Mouse (Mus musculus) forebrain, embryonic 16.5 days (tissue): ENCODE measurements at regions not wholly inside any gene's neighbourhood (a gene's known extent, or its start where the extent isn't known, plus 50 kb on each side); places are given as distances from the start of the nearest gene placed in this dataset.
A peak's percentile ranks its signal among the peaks of the same experiment; 100 is the strongest.

Experiments used
- ATAC-seq: fragments of 200-750 bp; cut with Nextera tagmentation; 2 replicates; pipeline ENCODE4 v1.8.0; 2017; ENCODE audit warnings: mild to moderate bottlenecking, moderate library complexity
- H3K27ac ChIP-seq: fragments of 300-500 bp; sonication (generic); 2 replicates; pipeline ENCODE4 v1.5.1; 2014; ENCODE audit warnings: low read length, control low read depth
- H3K27me3 ChIP-seq: fragments of 300-500 bp; sonication (generic); replicated peaks from 2 replicates; pipeline ENCODE4 v1.6.1; 2014; ENCODE audit warnings: low read length; ENCODE audit not compliant: control insufficient read depth, insufficient read depth
- H3K36me3 ChIP-seq: fragments of 300-500 bp; sonication (generic); 2 replicates; pipeline ENCODE4 v1.6.1; 2014; ENCODE audit not compliant: control insufficient read depth, insufficient read depth
- H3K4me1 ChIP-seq: fragments of 300-500 bp; sonication (generic); replicated peaks from 2 replicates; pipeline ENCODE4 v1.6.1; 2014; ENCODE audit warnings: low read length; ENCODE audit not compliant: control insufficient read depth, insufficient read depth
- H3K4me2 ChIP-seq: fragments of 300-500 bp; sonication (generic); 2 replicates; pipeline ENCODE4 v1.6.1; 2014; ENCODE audit warnings: mild to moderate bottlenecking, low read length, control low read depth
- H3K4me3 ChIP-seq: fragments of 300-500 bp; sonication (generic); replicated peaks from 2 replicates; pipeline ENCODE4 v1.5.1; 2014; ENCODE audit warnings: mild to moderate bottlenecking, low read length, control low read depth
- H3K9ac ChIP-seq: fragments of 300-500 bp; sonication (generic); replicated peaks from 2 replicates; pipeline ENCODE4 v1.6.1; 2014; ENCODE audit warnings: low read depth, low read length, control low read depth
- H3K9me3 ChIP-seq: fragments of 300-500 bp; sonication (generic); 2 replicates; pipeline ENCODE4 v1.6.1; 2016; ENCODE audit warnings: low read length; ENCODE audit not compliant: control insufficient read depth
- WGBS: fragments of 180-500 bp; shearing (Covaris S2); extraction: QIAGEN DNeasy Blood & Tissue Kit; methylation state at CpG from one replicate; pipeline ENCODE4 v1.1.7; 2014; 5-methylcytosine and 5-hydroxymethylcytosine counted together

DNA sequence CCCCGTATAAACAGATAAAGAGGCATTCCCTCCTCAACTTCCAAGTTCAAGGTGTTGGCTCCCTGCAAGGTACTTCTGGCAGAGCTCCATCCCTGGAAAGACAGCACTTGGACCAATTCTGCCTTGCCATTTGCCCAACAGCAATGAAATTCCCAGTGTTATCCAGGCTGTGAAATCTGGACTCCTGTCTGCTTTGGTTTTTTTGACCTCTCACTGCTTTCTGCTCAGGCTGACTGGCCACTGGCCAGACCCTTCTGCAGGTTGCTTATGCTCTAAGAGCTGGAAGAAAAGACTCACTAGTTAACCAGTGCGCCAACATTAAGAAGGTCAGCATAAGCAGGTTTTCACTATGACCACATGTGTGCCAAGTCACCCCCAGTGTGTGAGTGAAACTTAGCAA, 448.4 kb downstream of the Sorl1 start:
- no peak for ATAC-seq
- 59% methylated on average over 2 of the region's 2 CpGs for WGBS
- Histone ChIP-seq H3K36me3 (no peaks in the 10 kb centered on the region), H3K27me3 (no peaks in the 10 kb centered on the region), H3K9ac (no peak overlapping the region), H3K27ac (no peak overlapping the region), H3K9me3 (no peaks in the 10 kb centered on the region), H3K4me3 (no peak overlapping the region), H3K4me1 (peaks cover 7% of the 10 kb centered on the region; the same call in 1 of the 2 replicates), H3K4me2 (no peak overlapping the region)

DNA sequence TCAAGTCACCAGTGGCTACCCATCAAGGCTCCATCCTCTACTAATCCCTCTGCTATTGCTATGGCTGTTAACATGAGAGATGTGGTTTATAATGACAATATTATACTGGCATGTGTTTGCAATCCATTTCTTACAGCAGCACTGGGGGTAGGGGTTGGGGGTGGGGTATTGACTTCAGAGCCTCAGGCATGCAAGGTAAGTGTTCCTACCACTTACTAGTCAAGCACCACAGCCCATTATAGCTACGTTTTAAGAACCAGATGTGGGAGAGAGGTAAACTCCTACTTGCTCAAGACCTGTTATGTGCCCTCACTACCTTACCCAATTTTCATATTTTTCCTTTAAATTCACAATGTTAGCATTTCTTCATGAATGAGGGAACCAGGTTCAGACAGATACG, 451.1 kb downstream of the Sorl1 start:
- Histone ChIP-seq H3K4me2 (no peak overlapping the region), H3K27ac (no peak overlapping the region), H3K9ac (no peak overlapping the region), H3K4me1 (peaks cover 9% of the 10 kb centered on the region; the same call in 1 of the 2 replicates), H3K27me3 (no peaks in the 10 kb centered on the region), H3K4me3 (no peak overlapping the region), H3K36me3 (no peaks in the 10 kb centered on the region), H3K9me3 (no peaks in the 10 kb centered on the region)
- 80% methylated on average over 2 of the region's 2 CpGs for WGBS
- ATAC-seq: no peak

DNA sequence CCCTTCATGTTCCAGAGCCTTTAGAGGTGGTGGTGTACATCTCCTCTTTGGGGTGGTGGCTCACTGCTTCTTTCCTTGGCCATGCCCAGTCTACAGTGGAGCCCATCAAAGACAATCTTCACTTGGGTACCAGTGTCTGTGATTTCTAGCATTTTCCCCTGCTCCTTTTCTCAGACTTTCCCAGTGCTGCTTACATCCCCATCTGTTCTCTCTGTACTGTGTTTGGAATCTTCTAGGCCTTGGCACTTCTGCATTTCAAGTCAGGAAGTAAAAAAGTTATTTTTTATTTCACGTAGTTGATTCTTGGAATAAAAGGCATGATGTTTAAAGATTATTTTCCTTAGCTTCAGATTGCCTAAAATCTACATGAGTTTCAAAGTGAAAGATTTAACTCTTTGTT, 455.4 kb downstream of the Sorl1 start:
- H3K27ac ChIP-seq: 0 out of 2 replicates have a peak overlapping the region, but pooled peaks have one; percentile 42
- H3K4me2 ChIP-seq: no peak overlapping the region
- H3K4me3 ChIP-seq: no peak overlapping the region
- no peaks in the 10 kb centered on the region for H3K36me3 ChIP-seq
- H3K27me3 ChIP-seq: no peaks in the 10 kb centered on the region
- ATAC-seq: no peak
- 71% methylated on average over 1 of the region's 1 CpGs for WGBS
- H3K9ac ChIP-seq: no peak overlapping the region
- peaks cover 16% of the 10 kb centered on the region; the same call in 1 of the 2 replicates for H3K4me1 ChIP-seq
- H3K9me3 ChIP-seq: no peaks in the 10 kb centered on the region

DNA sequence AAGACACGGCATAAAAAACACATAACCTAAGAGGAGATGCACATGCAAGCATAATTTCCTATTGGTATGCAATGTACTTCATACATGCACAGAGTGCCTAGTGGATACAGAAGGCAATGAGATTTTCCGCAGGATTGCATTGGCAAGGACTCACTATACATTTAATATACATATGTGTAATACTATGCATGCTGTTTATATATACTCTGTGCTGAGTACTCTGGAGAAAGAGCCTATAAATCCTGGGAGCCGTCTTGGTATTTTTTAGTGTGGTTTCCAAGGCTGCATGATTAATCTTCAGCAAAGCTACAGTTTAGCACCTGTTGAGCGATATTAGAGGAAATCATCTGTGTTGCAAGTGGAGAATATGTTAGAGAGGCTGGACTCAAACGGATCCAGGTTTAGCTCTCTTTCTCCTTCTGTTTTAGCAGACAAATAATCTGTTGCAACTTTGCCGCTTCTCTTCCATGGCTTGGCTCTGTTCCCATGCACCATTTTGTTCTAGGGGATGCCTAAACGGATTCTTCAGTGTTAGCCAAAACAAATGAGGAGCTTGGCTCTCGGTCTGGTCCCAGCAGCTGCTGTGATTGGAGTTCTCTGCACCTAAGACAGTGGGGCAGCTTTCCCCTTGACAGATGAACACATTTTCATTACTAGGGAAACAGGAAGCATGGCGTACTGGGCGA, 459.0 kb downstream of the Sorl1 start:
- H3K27ac ChIP-seq: peak overlapping the region; percentile 82
- no peaks in the 10 kb centered on the region for H3K36me3 ChIP-seq
- H3K4me1 ChIP-seq: peaks cover 13% of the 10 kb centered on the region; the same call in 1 of the 2 replicates
- peak; percentile 93 for ATAC-seq
- 46% methylated on average over 10 of the region's 10 CpGs for WGBS
- H3K27me3 ChIP-seq: no peaks in the 10 kb centered on the region
- H3K4me2 ChIP-seq: no peak overlapping the region
- no peak overlapping the region for H3K4me3 ChIP-seq
- no peak overlapping the region for H3K9ac ChIP-seq
- no peaks in the 10 kb centered on the region for H3K9me3 ChIP-seq

DNA sequence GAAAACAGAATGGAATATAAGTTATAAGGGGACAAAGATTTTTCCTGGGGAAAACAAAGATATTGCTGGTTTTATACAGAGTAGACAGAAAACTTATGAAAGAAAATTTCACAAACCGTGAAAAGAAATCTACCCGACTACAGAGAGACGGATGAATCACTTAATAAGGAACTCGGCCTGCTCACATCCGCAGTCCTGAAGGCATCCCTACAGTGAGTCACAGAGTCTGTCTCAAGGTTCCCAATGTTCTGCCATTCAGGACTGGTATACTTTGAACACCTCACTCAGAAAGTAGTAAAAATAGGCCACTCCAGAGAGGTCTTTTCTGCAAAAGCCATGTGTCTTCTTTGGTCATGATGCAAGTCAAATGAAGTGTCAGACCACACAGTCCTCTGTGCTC, 463.5 kb downstream of the Sorl1 start:
- Histone ChIP-seq H3K27ac (no peak overlapping the region), H3K4me2 (no peak overlapping the region), H3K4me3 (no peak overlapping the region), H3K9me3 (no peaks in the 10 kb centered on the region), H3K27me3 (no peaks in the 10 kb centered on the region), H3K4me1 (peaks cover 8% of the 10 kb centered on the region; the same call in 1 of the 2 replicates), H3K36me3 (no peaks in the 10 kb centered on the region), H3K9ac (no peak overlapping the region)
- no peak for ATAC-seq
- 96% methylated on average over 5 of the region's 5 CpGs for WGBS

DNA sequence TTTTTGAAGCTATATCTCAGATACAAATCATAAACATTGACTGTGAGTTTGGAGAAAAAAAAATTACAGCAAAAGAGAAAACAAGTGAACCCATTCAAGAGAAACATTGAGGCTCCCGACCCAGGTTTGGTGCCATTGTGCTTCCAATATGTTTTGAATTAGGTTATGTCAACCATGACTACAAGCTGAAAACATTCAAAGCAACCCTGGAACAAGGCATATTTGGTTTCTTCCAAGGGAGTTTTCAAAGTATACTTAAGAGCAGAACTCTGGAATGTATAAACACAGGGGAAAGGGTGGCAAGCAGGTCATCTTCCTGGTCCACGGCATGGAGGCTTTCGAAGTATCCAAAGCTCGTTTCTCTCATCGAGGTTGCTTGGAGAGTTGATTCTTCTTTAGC, 464.1 kb downstream of the Sorl1 start:
- no peaks in the 10 kb centered on the region for H3K9me3 ChIP-seq
- no peak overlapping the region for H3K9ac ChIP-seq
- no peak for ATAC-seq
- H3K4me3 ChIP-seq: no peak overlapping the region
- no peaks in the 10 kb centered on the region for H3K27me3 ChIP-seq
- no peak overlapping the region for H3K27ac ChIP-seq
- no peaks in the 10 kb centered on the region for H3K36me3 ChIP-seq
- WGBS: 86% methylated on average over 5 of the region's 5 CpGs
- no peak overlapping the region for H3K4me2 ChIP-seq
- peaks cover 7% of the 10 kb centered on the region; the same call in 1 of the 2 replicates for H3K4me1 ChIP-seq

DNA sequence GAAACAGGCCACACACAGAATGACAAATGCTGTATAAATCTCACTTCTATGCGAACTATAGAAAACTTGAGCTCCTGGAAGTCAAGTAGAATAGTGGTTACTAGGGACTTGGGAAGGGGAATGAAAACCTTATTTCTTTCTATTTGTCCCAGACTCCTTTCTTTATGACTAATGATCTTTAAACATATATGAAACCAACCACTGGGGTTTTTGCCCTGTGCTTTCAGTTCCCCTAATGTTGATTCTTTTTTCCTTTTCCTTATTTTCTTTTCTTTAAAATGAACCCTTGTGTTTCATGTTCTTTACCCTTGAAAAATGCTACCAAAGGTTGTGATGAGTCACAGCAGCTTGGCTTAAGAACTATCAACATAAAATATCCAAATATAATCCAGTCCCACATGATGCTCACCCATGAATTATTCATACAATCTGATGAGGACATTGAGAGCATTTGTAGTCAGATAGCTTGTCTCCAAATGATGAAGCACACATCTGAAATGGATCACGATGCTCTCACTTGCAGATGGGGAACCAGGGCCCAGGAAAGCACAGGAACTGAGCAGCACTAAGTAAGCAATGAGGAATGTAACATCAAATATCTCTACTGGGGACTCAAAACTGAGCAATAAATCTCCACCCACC, 470.2 kb upstream of the Ubash3b start:
- Histone ChIP-seq H3K4me3 (no peak overlapping the region), H3K27ac (no peak overlapping the region), H3K36me3 (no peaks in the 10 kb centered on the region), H3K4me2 (no peak overlapping the region), H3K9ac (no peak overlapping the region), H3K27me3 (no peaks in the 10 kb centered on the region), H3K9me3 (no peaks in the 10 kb centered on the region), H3K4me1 (no peaks in the 10 kb centered on the region)
- ATAC-seq: no peak
- 71% methylated on average over 2 of the region's 2 CpGs for WGBS

DNA sequence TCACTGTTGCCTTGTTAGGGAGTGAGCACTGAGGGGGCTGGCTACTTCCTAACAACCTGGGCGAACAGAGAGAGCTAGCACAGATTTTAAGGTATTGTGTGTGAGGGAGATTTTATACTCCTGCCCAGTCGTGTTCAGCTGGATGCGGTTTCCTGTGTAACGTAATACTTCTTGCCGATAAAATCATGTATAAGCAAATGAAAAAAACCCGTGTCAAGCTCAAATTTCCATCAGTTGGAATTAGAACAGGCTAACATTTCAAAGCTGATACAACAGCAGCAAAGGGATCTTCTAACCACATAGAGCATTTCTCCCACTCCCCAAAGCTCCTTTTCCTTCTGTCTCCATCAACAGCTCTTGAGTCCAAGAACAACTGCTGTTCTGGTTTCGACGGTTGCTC, 459.8 kb upstream of the Ubash3b start:
- Histone ChIP-seq H3K9ac (no peak overlapping the region), H3K9me3 (no peaks in the 10 kb centered on the region), H3K27ac (no peak overlapping the region), H3K27me3 (no peaks in the 10 kb centered on the region), H3K36me3 (no peaks in the 10 kb centered on the region), H3K4me2 (no peak overlapping the region), H3K4me3 (no peak overlapping the region), H3K4me1 (no peaks in the 10 kb centered on the region)
- WGBS: 89% methylated on average over 8 of the region's 8 CpGs
- no peak for ATAC-seq

DNA sequence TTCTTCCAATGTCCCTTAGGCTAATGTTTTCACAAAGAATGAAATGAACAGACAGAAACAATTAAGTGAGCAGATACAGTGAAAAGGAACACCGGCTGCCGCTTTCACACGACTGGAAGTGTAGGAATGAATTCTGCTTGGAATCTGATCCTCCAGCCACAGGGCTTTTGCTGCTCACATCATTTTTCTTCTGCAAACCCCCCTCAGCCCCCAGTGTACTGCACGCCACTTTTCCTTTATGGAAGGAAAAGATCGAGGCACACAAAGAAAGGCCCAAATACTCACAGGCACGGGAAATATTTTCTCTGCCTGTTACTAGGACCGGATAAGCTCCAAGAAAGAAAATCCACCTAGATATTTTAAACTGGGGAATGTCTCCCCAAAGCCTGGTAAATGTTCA, 452.5 kb upstream of the Ubash3b start:
- H3K4me3 ChIP-seq: no peak overlapping the region
- H3K4me1 ChIP-seq: peaks cover 37% of the 10 kb centered on the region
- H3K27ac ChIP-seq: peak overlapping the region; percentile 85
- H3K9ac ChIP-seq: peak overlapping the region; percentile 24
- H3K4me2 ChIP-seq: no peak overlapping the region
- 10% methylated on average over 7 of the region's 7 CpGs for WGBS
- H3K27me3 ChIP-seq: no peaks in the 10 kb centered on the region
- no peak for ATAC-seq
- H3K36me3 ChIP-seq: no peaks in the 10 kb centered on the region
- no peaks in the 10 kb centered on the region for H3K9me3 ChIP-seq
